Mouse (Mus musculus) ES-Bruce4 (cell line): Measurements from ENCODE around the gene Dmd. TPM values are rescaled to one million over a fixed set of nuclear protein-coding genes. Genes with fewer than 3 reads are reported as not detected.

Experiments used
- H3K27ac ChIP-seq: 2 replicates; pipeline ENCODE4 v1.5.1; 2012; ENCODE audit warnings: low read length, inconsistent platforms; ENCODE audit not compliant: insufficient read depth
- H3K27me3 ChIP-seq: 2 replicates; pipeline ENCODE4 v1.6.1; 2012; ENCODE audit warnings: mild to moderate bottlenecking, low read length, inconsistent platforms; ENCODE audit not compliant: control insufficient read depth, poor library complexity, insufficient read depth, severe bottlenecking
- H3K36me3 ChIP-seq: 2 replicates; pipeline ENCODE4 v1.6.1; 2012; ENCODE audit warnings: inconsistent platforms, mild to moderate bottlenecking, low read length, moderate library complexity; ENCODE audit not compliant: control insufficient read depth, poor library complexity, insufficient read depth, severe bottlenecking
- H3K4me1 ChIP-seq: one replicate; pipeline ENCODE4 v1.8.1; 2011; ENCODE audit warnings: low read length; ENCODE audit not compliant: control insufficient read depth, insufficient read depth
- H3K4me3 ChIP-seq: 2 replicates; pipeline ENCODE4 v1.5.1; 2011; ENCODE audit warnings: low read depth, mild to moderate bottlenecking, low read length
- H3K9ac ChIP-seq: 2 replicates; pipeline ENCODE4 v1.6.1; 2012; ENCODE audit warnings: low read depth, mild to moderate bottlenecking, inconsistent platforms; ENCODE audit not compliant: poor library complexity, severe bottlenecking
- H3K9me3 ChIP-seq: replicated peaks from 2 replicates; pipeline ENCODE4 v1.6.1; 2012; ENCODE audit warnings: mild to moderate bottlenecking, low read length, inconsistent platforms; ENCODE audit not compliant: control insufficient read depth, poor library complexity, insufficient read depth, severe bottlenecking
- CTCF ChIP-seq: IDR thresholded peaks from one replicate; pipeline ENCODE4 v1.8.1; 2011; ENCODE audit warnings: low read depth, low read length
- EP300 ChIP-seq: IDR thresholded peaks from 2 replicates; pipeline ENCODE4 v1.6.1; 2011; ENCODE audit warnings: low read depth, low read length; ENCODE audit not compliant: insufficient read depth
- POLR2A ChIP-seq: IDR thresholded peaks from one replicate; pipeline ENCODE4 v1.8.1; 2011; ENCODE audit warnings: low read length; ENCODE audit not compliant: insufficient read depth
- polyA plus RNA-seq: library from polyadenylated mRNA; stranded (reverse); fragments of >200 nt; gene quantifications from 2 replicates; pipeline ENCODE4 v1.2.4, GENCODE M21; 2011; ENCODE audit warnings: low read depth; ENCODE audit not compliant: missing spikeins, insufficient read depth, insufficient read length

Gene Dmd
- polyA plus RNA-seq, 1 experiment: 29.5 TPM

GRCm38 (mm10) chrX:84553441-84553840, 1604.8 kb downstream of the Dmd start:
- no peak overlapping the region for H3K27ac ChIP-seq
- H3K9me3 ChIP-seq: no peaks in the 10 kb centered on the region
- H3K4me1 ChIP-seq: no peaks in the 10 kb centered on the region
- TF ChIP-seq POLR2A: no peak
- TF ChIP-seq EP300: no peak
- no peak for TF ChIP-seq CTCF
- H3K4me3 ChIP-seq: no peak overlapping the region
- no peaks in the 10 kb centered on the region for H3K36me3 ChIP-seq
- no peaks in the 10 kb centered on the region for H3K27me3 ChIP-seq
- no peak overlapping the region for H3K9ac ChIP-seq

- no peak for TF ChIP-seq CTCF
- TF ChIP-seq POLR2A: no peak
- TF ChIP-seq EP300: no peak
- no peaks in the 10 kb centered on the region for H3K27me3 ChIP-seq
- H3K27ac ChIP-seq: no peak overlapping the region
Measured at GRCm38 (mm10) chrX:84598476-84598875, 1649.8 kb downstream of the Dmd start.

GRCm38 (mm10) chrX:84640446-84640845, 1691.8 kb downstream of the Dmd start:
- H3K4me1 ChIP-seq: no peaks in the 10 kb centered on the region
- no peak overlapping the region for H3K27ac ChIP-seq
- H3K4me3 ChIP-seq: no peak overlapping the region
- H3K9me3 ChIP-seq: no peaks in the 10 kb centered on the region
- no peak overlapping the region for H3K9ac ChIP-seq
- no peak for TF ChIP-seq EP300
- TF ChIP-seq CTCF: no peak
- TF ChIP-seq POLR2A: no peak
- no peaks in the 10 kb centered on the region for H3K27me3 ChIP-seq
- no peaks in the 10 kb centered on the region for H3K36me3 ChIP-seq

More at GRCm38 (mm10) chrX:84598476-84598875, 1649.8 kb downstream of the Dmd start:
- Histone ChIP-seq H3K9ac (no peak overlapping the region), H3K4me3 (no peak overlapping the region), H3K36me3 (no peaks in the 10 kb centered on the region), H3K4me1 (no peaks in the 10 kb centered on the region), H3K9me3 (no peaks in the 10 kb centered on the region)

DNA sequence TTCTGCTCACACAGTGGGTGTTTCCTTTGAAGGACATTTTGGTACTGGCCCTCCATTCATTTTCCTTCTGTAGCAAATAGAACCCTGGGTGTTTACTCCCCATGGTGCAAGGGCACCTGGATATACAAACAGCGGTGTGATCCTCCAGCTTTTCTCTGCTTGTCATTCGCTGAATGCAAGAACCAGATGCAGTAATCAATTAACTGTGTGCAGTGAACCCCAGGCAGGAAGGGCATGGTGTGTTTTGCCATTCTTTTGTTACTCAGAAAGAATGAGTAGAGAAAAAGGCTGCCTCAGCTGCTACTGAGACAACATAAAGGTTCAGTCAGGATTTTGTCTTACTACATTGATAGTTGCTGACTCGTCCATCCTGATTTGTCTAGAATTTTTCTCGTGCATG, 1799.0 kb downstream of the Dmd start:
- H3K36me3 ChIP-seq: no peaks in the 10 kb centered on the region
- no peak overlapping the region for H3K4me3 ChIP-seq
- H3K27me3 ChIP-seq: no peaks in the 10 kb centered on the region
- H3K27ac ChIP-seq: no peak overlapping the region
- no peak overlapping the region for H3K9ac ChIP-seq
- H3K4me1 ChIP-seq: no peaks in the 10 kb centered on the region
- no peak for TF ChIP-seq EP300
- TF ChIP-seq CTCF: no peak
- TF ChIP-seq POLR2A: no peak
- H3K9me3 ChIP-seq: no peaks in the 10 kb centered on the region

DNA sequence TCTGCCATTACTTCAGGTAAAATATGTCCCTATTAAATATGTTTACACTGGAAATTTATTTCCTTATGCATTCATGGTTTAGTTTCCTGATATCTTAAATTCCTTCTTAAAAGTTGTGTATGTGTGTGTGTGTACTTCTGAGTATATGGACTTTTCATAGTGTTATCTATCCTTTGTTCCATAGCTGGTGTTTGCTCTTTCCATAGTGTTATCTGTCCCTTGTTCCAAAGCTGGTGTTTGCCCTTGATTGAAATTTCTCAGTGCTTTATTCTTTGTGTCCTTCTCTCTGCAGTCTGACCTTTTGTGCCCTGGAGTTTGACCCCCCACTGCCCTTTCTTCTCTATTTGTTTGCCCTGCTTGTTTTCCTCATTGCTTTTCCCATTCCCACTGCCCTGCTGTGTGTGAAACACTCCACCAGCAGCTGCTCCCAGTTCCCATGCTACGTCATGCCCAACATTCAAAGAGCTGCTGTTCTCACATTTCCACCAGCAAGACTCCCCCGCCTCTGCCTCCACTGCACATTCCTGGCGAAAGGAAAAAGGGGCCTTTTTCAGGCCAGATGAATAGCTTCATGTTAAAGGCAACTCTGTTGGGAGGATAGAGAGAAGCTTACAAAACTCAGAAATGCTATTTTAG, 1911.5 kb downstream of the Dmd start:
- TF ChIP-seq EP300: 0 out of 2 replicates have a peak, but pooled peaks have one; percentile 7
- no peak for TF ChIP-seq CTCF
- Histone ChIP-seq H3K27me3 (no peaks in the 10 kb centered on the region), H3K9me3 (no peaks in the 10 kb centered on the region), H3K9ac (no peak overlapping the region), H3K36me3 (no peaks in the 10 kb centered on the region), H3K27ac (no peak overlapping the region), H3K4me3 (no peak overlapping the region), H3K4me1 (no peaks in the 10 kb centered on the region)

DNA sequence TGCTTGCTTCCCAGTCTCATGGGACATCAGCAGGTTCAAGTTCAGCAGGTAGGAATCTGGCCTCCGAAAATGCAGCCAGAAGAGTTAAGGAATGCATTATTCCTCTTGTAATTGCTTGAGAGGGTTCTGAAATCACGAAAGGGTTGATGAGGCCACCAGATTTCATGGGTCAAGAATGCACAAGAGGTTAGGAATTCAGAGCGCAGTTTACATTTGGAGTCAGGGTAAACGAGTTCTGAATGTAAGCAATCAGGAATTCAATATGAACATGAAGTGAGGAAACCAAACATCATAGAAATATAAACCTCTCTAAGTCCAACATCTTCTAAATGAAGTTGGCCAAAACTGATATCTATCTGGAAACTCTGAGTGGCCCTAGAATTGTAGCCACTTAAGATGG, 1924.4 kb downstream of the Dmd start:
- H3K4me1 ChIP-seq: no peaks in the 10 kb centered on the region
- H3K9ac ChIP-seq: no peak overlapping the region
- no peaks in the 10 kb centered on the region for H3K36me3 ChIP-seq
- no peaks in the 10 kb centered on the region for H3K27me3 ChIP-seq
- H3K9me3 ChIP-seq: no peaks in the 10 kb centered on the region
- no peak overlapping the region for H3K27ac ChIP-seq
- H3K4me3 ChIP-seq: no peak overlapping the region
- TF ChIP-seq POLR2A: no peak
- TF ChIP-seq EP300: no peak
- TF ChIP-seq CTCF: no peak
